9 mouse cellular contexts compared by ENCODE assay signal in genomic region chr10:79780664-79781015, GRCm38 (mm10). TPM values are rescaled to one million over a fixed set of nuclear protein-coding genes. Genes with fewer than 3 reads are reported as not detected.
DNase-seq lines count a peak whose midpoint lies in the region; ATAC-seq and TF ChIP-seq lines count a peak whose summit lies in the region.
"Had no signal": no experiment of that assay in that cellular context is flagged by ENCODE, and none has a peak within 500 bp of the region (broad histone marks: within the 10 kb centered on the region; RNA-seq: fewer than 3 reads in every experiment).

No protein-coding gene starts in this region.

- no peaks in the 10 kb centered on the region for H3K36me3 ChIP-seq in thymus, adult 2 months (ENCODE audit: control insufficient read depth, insufficient read depth, low read length)
- H3K36me3 ChIP-seq in hindbrain, postnatal 0 days (ENCODE audit: insufficient read depth, low read length): no peaks in the 10 kb centered on the region

- no peaks in the 10 kb centered on the region; the same call in 1 of the 2 replicates for H3K27me3 ChIP-seq in thymus, adult 2 months (ENCODE audit: control insufficient read depth, insufficient read depth, low read length)
- peaks cover 14% of the 10 kb centered on the region; the same call in 1 of the 2 replicates for H3K27me3 ChIP-seq in hindbrain, postnatal 0 days (ENCODE audit: insufficient read depth, low read length)

- peak; percentile 79 to 80 for DNase-seq in cerebellum, postnatal 10 days
- no peak for DNase-seq in cerebellum, postnatal 36 days
- DNase-seq in thymus, adult 2 months: no peak
- DNase-seq in thymus, adult 18-20 months: no peak
- no peak for DNase-seq in hindbrain, postnatal 0 days (ENCODE audit: low spot score)
- peak; percentile 90 for DNase-seq in telencephalon, adult 2 months (ENCODE audit: low read depth, low spot score)
- DNase-seq in ovary, postnatal 14 days (ENCODE audit: low spot score): no peak

- no peaks in the 10 kb centered on the region for H3K9me3 ChIP-seq in hindbrain, postnatal 0 days (ENCODE audit: low read length)

- H3K4me1 ChIP-seq in thymus, adult 2 months (replicated peaks; ENCODE audit: control insufficient read depth, insufficient read depth, low read length): peaks cover 43% of the 10 kb centered on the region
- H3K4me1 ChIP-seq in hindbrain, postnatal 0 days (ENCODE audit: insufficient read depth, low read length): peaks cover 9% of the 10 kb centered on the region

- TF ChIP-seq CTCF in thymus, adult 2 months (IDR thresholded peaks at IDR 0.05; ENCODE audit: borderline replicate concordance, control insufficient read depth, extremely low read depth, insufficient read depth, low read length, poor library complexity): no peak
- no peak for TF ChIP-seq CTCF in hindbrain, postnatal 0 days (IDR thresholded peaks at IDR 0.05; ENCODE audit: low read depth)

- TF ChIP-seq POLR2A in thymus, adult 2 months (IDR thresholded peaks at IDR 0.05; ENCODE audit: control insufficient read depth, extremely low read depth, insufficient read depth, low read length, poor library complexity): no peak

- WGBS in thymus, adult 2 months: 2% methylated on average over 13 of the region's 13 CpGs
- under 1% methylated on average over 13 of the region's 13 CpGs for WGBS in hindbrain, postnatal 0 days

- H3K4me3 ChIP-seq in thymus, adult 2 months (ENCODE audit: control insufficient read depth, insufficient read depth, low read length): peak overlapping the region; percentile 55
- H3K4me3 ChIP-seq in hindbrain, postnatal 0 days (ENCODE audit: low read length): peak overlapping the region; percentile 46

- peak overlapping the region; percentile 41; the same call in 1 of the 2 replicates for H3K9ac ChIP-seq in hindbrain, postnatal 0 days (replicated peaks; ENCODE audit: low read length)

- H3K4me2 ChIP-seq in hindbrain, postnatal 0 days (ENCODE audit: low read depth, low read length): peak overlapping the region; percentile 73

- H3K27ac ChIP-seq in thymus, adult 2 months (ENCODE audit: control insufficient read depth, insufficient read depth, low read length): no peak overlapping the region
- peak overlapping the region; percentile 45; the same call in 1 of the 2 replicates for H3K27ac ChIP-seq in hindbrain, postnatal 0 days

- ATAC-seq in hindbrain, postnatal 0 days: no peak
- ATAC-seq in megakaryocyte, adult 5-6 weeks (ENCODE audit: poor library complexity, severe bottlenecking): peak; percentile 65

RNA-seq across cellular contexts. Expression of gene Fstl3, which starts 3.6 kb away (rescaled TPM):
- polyA plus RNA-seq in thymus, adult 2 months (2012; rRNA removed): 15.9 and 17.1 TPM in 2 replicates
- total RNA-seq in hindbrain, postnatal 0 days (2014; rRNA removed): 2.6 and 3.3 TPM in 2 replicates
- 3.1 and 3.2 TPM in 2 replicates for polyA plus RNA-seq in hindbrain, postnatal 0 days (2015; fragmentation: Nextera tagmentation; extraction: Ambion mirVana)
- total RNA-seq in megakaryocyte, adult 5-6 weeks (2015): 3.9 and 5.3 TPM in 2 replicates
- total RNA-seq in megakaryocyte, adult 5-6 weeks (2017): 1.7 and 2.7 TPM in 2 replicates

RNA-seq across cellular contexts. Expression of gene Prss57, which starts 10.1 kb away (rescaled TPM):
- polyA plus RNA-seq in thymus, adult 2 months (2012; rRNA removed): 23.4 and 30.1 TPM in 2 replicates
- 0.54 and 1.8 TPM in 2 replicates for total RNA-seq in hindbrain, postnatal 0 days (2014; rRNA removed)
- 0.13 and 0.33 TPM in 2 replicates for polyA plus RNA-seq in hindbrain, postnatal 0 days (2015; fragmentation: Nextera tagmentation; extraction: Ambion mirVana)
- total RNA-seq in megakaryocyte, adult 5-6 weeks (2015): 2.7 and 5.6 TPM in 2 replicates
- total RNA-seq in megakaryocyte, adult 5-6 weeks (2017): 1.2 and 1.8 TPM in 2 replicates

RNA-seq across cellular contexts. Expression of gene Palm, which starts 12.7 kb away (rescaled TPM):
- polyA plus RNA-seq in thymus, adult 2 months (2012; rRNA removed): 63.7 and 87.8 TPM in 2 replicates
- 156 and 157 TPM in 2 replicates for total RNA-seq in hindbrain, postnatal 0 days (2014; rRNA removed)
- polyA plus RNA-seq in hindbrain, postnatal 0 days (2015; fragmentation: Nextera tagmentation; extraction: Ambion mirVana): 221 and 242 TPM in 2 replicates
- total RNA-seq in megakaryocyte, adult 5-6 weeks (2015): 39.3 and 42.2 TPM in 2 replicates
- total RNA-seq in megakaryocyte, adult 5-6 weeks (2017): 30.2 and 35.5 TPM in 2 replicates

RNA-seq across cellular contexts. Expression of gene Rnf126, which starts 13.9 kb away (rescaled TPM):
- 375 and 472 TPM in 2 replicates for polyA plus RNA-seq in thymus, adult 2 months (2012; rRNA removed)
- total RNA-seq in hindbrain, postnatal 0 days (2014; rRNA removed): 112 and 120 TPM in 2 replicates
- polyA plus RNA-seq in hindbrain, postnatal 0 days (2015; fragmentation: Nextera tagmentation; extraction: Ambion mirVana): 108 and 119 TPM in 2 replicates
- 30.4 and 34.0 TPM in 2 replicates for total RNA-seq in megakaryocyte, adult 5-6 weeks (2015)
- total RNA-seq in megakaryocyte, adult 5-6 weeks (2017): 12.5 and 13.0 TPM in 2 replicates

RNA-seq across cellular contexts. Expression of gene Fgf22, which starts 25.8 kb away (rescaled TPM):
- polyA plus RNA-seq in thymus, adult 2 months (2012; rRNA removed): not detected in 2 replicates
- total RNA-seq in hindbrain, postnatal 0 days (2014; rRNA removed): 1.3 and 2.2 TPM in 2 replicates
- 3.8 and 5.1 TPM in 2 replicates for polyA plus RNA-seq in hindbrain, postnatal 0 days (2015; fragmentation: Nextera tagmentation; extraction: Ambion mirVana)
- total RNA-seq in megakaryocyte, adult 5-6 weeks (2015): not detected in 2 replicates
- not detected in 2 replicates for total RNA-seq in megakaryocyte, adult 5-6 weeks (2017)
- polyA plus RNA-seq: large intestine, adult 2 months had no signal

Comparison
In these comparisons a context has a peak if more than half of its experiments do, and no peak if none do; other contexts are left out.
1. DNase-seq: peak in cerebellum, postnatal 10 days (2 of 2) and telencephalon, adult 2 months (single experiment); none in cerebellum, postnatal 36 days (0 of 2), thymus, adult 2 months (single experiment), thymus, adult 18-20 months (0 of 2), hindbrain, postnatal 0 days (single experiment) and ovary, postnatal 14 days (single experiment).